Mouse (Mus musculus) embryonic facial prominence, embryonic 12.5 days (tissue): ENCODE data around the gene Bmp4. TPM values are rescaled to one million over a fixed set of nuclear protein-coding genes. Genes with fewer than 3 reads are reported as not detected.

Experiments used
- polyA plus RNA-seq: library from polyadenylated mRNA; unstranded; fragments of >200 nt; fragmentation: Nextera tagmentation; extraction: Ambion mirVana; gene quantifications from 2 replicates; pipeline ENCODE4 v1.2.1, GENCODE M21; 2016

Gene Bmp4
- polyA plus RNA-seq, 1 experiment from 2014 or later, result 45.7 TPM

Other genes with a start within 250 kb of the Bmp4 start
- 0.23 and 0.36 TPM in 2 replicates for gene Gm15217, start 11.3 kb downstream of the Bmp4 start, polyA plus RNA-seq